Mouse (Mus musculus) liver, adult 2 months (tissue): ENCODE results near the gene St7. TPM values are rescaled to one million over a fixed set of nuclear protein-coding genes. Genes with fewer than 3 reads are reported as not detected.

Experiments
- DNase-seq: peaks from one replicate; pipeline ENCODE4 v3.0.0-alpha.2; 2011; ENCODE audit warnings: low read depth, low spot score; ENCODE audit errors: extremely low read depth
- H3K27ac ChIP-seq: fragments of 200-500 bp; replicated peaks from 2 replicates; pipeline ENCODE4 v1.5.1; 2012; ENCODE audit warnings: low read depth, mild to moderate bottlenecking, control low read depth, inconsistent platforms, low read length; ENCODE audit not compliant: insufficient read depth
- H3K27me3 ChIP-seq: fragments of 200-500 bp; 2 replicates; pipeline ENCODE4 v1.6.1; 2012; ENCODE audit warnings: mild to moderate bottlenecking, moderate library complexity, low read length, inconsistent platforms; ENCODE audit not compliant: control insufficient read depth, insufficient read depth
- H3K36me3 ChIP-seq: fragments of 200-500 bp; 2 replicates; pipeline ENCODE4 v1.6.1; 2012; ENCODE audit warnings: low read length, inconsistent platforms; ENCODE audit not compliant: control insufficient read depth, insufficient read depth
- H3K4me1 ChIP-seq: fragments of 200-500 bp; 2 replicates; pipeline ENCODE4 v1.6.1; 2011; ENCODE audit warnings: low read length; ENCODE audit not compliant: control insufficient read depth, insufficient read depth
- H3K4me3 ChIP-seq: fragments of 200-500 bp; 2 replicates; pipeline ENCODE4 v1.5.1; 2011; ENCODE audit warnings: low read depth, mild to moderate bottlenecking, control low read depth, low read length, moderate library complexity; ENCODE audit not compliant: insufficient read depth
- H3K79me2 ChIP-seq: fragments of 200-500 bp; 2 replicates; pipeline ENCODE4 v1.6.1; 2012; ENCODE audit warnings: inconsistent platforms, mild to moderate bottlenecking, low read length, moderate library complexity; ENCODE audit not compliant: control insufficient read depth, insufficient read depth
- H3K9ac ChIP-seq: fragments of 200-500 bp; 2 replicates; pipeline ENCODE4 v1.6.1; 2012; ENCODE audit warnings: low read depth, mild to moderate bottlenecking, control low read depth, inconsistent platforms, low read length
- CTCF ChIP-seq: fragments of 200-500 bp; IDR thresholded peaks from 2 replicates; pipeline ENCODE4 v1.5.1; 2011; ENCODE audit warnings: low read depth, low read length, control low read depth
- POLR2A ChIP-seq: fragments of 200-500 bp; IDR thresholded peaks from 2 replicates; pipeline ENCODE4 v1.6.1; 2011; ENCODE audit warnings: low read length, control low read depth; ENCODE audit not compliant: insufficient read depth; ENCODE audit errors: extremely low read depth
- WGBS: fragments of 180-500 bp; shearing (Covaris S2); methylation state at CpG from one replicate; pipeline ENCODE4 v1.1.7; 2018; 5-methylcytosine and 5-hydroxymethylcytosine counted together
- polyA plus RNA-seq: library from polyadenylated mRNA; depleted of rRNA; stranded (reverse); fragments of >200 nt; gene quantifications from 2 replicates; pipeline ENCODE4 v1.2.3, GENCODE M21; 2012
- total RNA-seq: library from RNA; depleted of rRNA; stranded (reverse); fragments of >200 nt; gene quantifications from 2 replicates; pipeline ENCODE4 v1.2.3, GENCODE M21; 2014

Gene St7
- total and polyA plus RNA-seq, 2 experiments: 5.7 to 8.8 TPM

- DNase-seq: no peak
- TF ChIP-seq POLR2A: no peak
- no peak for TF ChIP-seq CTCF
Measured at GRCm38 (mm10) chr6:17816865-17817435, 124.2 kb downstream of the St7 start.

GRCm38 (mm10) chr6:17823614-17824013 is 130.9 kb downstream of the St7 start:
- Histone ChIP-seq H3K9ac (no peak overlapping the region), H3K27ac (no peak overlapping the region), H3K36me3 (peaks cover 1% of the 10 kb centered on the region; the same call in 1 of the 2 replicates), H3K4me1 (no peaks in the 10 kb centered on the region), H3K4me3 (no peak overlapping the region), H3K79me2 (no peaks in the 10 kb centered on the region), H3K27me3 (no peaks in the 10 kb centered on the region)
- DNase-seq: no peak
- WGBS: 97% methylated on average over 2 of the region's 2 CpGs
- TF ChIP-seq POLR2A: no peak
- no peak for TF ChIP-seq CTCF

More at GRCm38 (mm10) chr6:17816865-17817435, 124.2 kb downstream of the St7 start:
- Histone ChIP-seq H3K4me3 (no peak overlapping the region), H3K36me3 (peaks cover 1% of the 10 kb centered on the region; the same call in 1 of the 2 replicates), H3K27me3 (no peaks in the 10 kb centered on the region), H3K27ac (no peak overlapping the region), H3K9ac (no peak overlapping the region), H3K4me1 (no peaks in the 10 kb centered on the region), H3K79me2 (no peaks in the 10 kb centered on the region; the same call in 1 of the 2 replicates)
- 60% methylated on average over 3 of the region's 3 CpGs for WGBS

GRCm38 (mm10) chr6:17824735-17825134 is 132.0 kb downstream of the St7 start:
- no peak for DNase-seq
- no peaks in the 10 kb centered on the region for H3K79me2 ChIP-seq
- no peaks in the 10 kb centered on the region for H3K27me3 ChIP-seq
- WGBS: 100% methylated on average over 1 of the region's 1 CpGs
- TF ChIP-seq CTCF: no peak
- no peaks in the 10 kb centered on the region for H3K4me1 ChIP-seq
- H3K9ac ChIP-seq: no peak overlapping the region
- no peak overlapping the region for H3K4me3 ChIP-seq
- peaks cover 1% of the 10 kb centered on the region; the same call in 1 of the 2 replicates for H3K36me3 ChIP-seq
- H3K27ac ChIP-seq: no peak overlapping the region

GRCm38 (mm10) chr6:17828382-17828781 is 135.6 kb downstream of the St7 start:
- Histone ChIP-seq H3K9ac (no peak overlapping the region), H3K27ac (no peak overlapping the region), H3K79me2 (no peaks in the 10 kb centered on the region), H3K4me1 (no peaks in the 10 kb centered on the region), H3K27me3 (no peaks in the 10 kb centered on the region), H3K4me3 (no peak overlapping the region), H3K36me3 (no peaks in the 10 kb centered on the region)
- 89% methylated on average over 4 of the region's 4 CpGs for WGBS
- TF ChIP-seq CTCF: no peak
- no peak for TF ChIP-seq POLR2A
- no peak for DNase-seq

- Histone ChIP-seq H3K27me3 (no peaks in the 10 kb centered on the region), H3K9ac (no peak overlapping the region), H3K27ac (no peak overlapping the region), H3K36me3 (no peaks in the 10 kb centered on the region), H3K4me1 (no peaks in the 10 kb centered on the region), H3K4me3 (no peak overlapping the region), H3K79me2 (no peaks in the 10 kb centered on the region)
- DNase-seq: no peak
- 100% methylated on average over 1 of the region's 1 CpGs for WGBS
- TF ChIP-seq CTCF (no peak), POLR2A (no peak)
Measured at GRCm38 (mm10) chr6:17829981-17830380, 137.2 kb downstream of the St7 start.

GRCm38 (mm10) chr6:17834493-17834892 is 141.8 kb downstream of the St7 start:
- Histone ChIP-seq H3K36me3 (no peaks in the 10 kb centered on the region), H3K4me3 (no peak overlapping the region), H3K9ac (no peak overlapping the region), H3K79me2 (no peaks in the 10 kb centered on the region), H3K27me3 (no peaks in the 10 kb centered on the region), H3K4me1 (no peaks in the 10 kb centered on the region), H3K27ac (no peak overlapping the region)
- WGBS: 37% methylated on average over 7 of the region's 7 CpGs
- DNase-seq: peak; percentile 42
- TF ChIP-seq CTCF (peak; percentile 55), POLR2A (no peak)
